ENCODE assay signal across 8 mouse cellular contexts in genomic region chr9:37420676-37421075, GRCm38 (mm10). TPM values are rescaled to one million over a fixed set of nuclear protein-coding genes. Genes with fewer than 3 reads are reported as not detected.
A peak's percentile ranks its signal among the peaks of the same experiment; 100 is the strongest.
DNase-seq lines count a peak whose midpoint lies in the region; ATAC-seq lines count a peak whose summit lies in the region.

No protein-coding gene starts in this region.

- peak; percentile 76 to 85 for DNase-seq in cerebellum, postnatal 25 days
- DNase-seq in gastrocnemius, postnatal 10 days, result peak; percentile 71
- peak; percentile 57 for DNase-seq in hindlimb bud, embryonic 11.5 days (ENCODE audit: extremely low spot score, low read depth, low spot score)
- DNase-seq in left cerebral cortex, postnatal 10 days (ENCODE audit: extremely low spot score in 1 of 2, low spot score in 2 of 2), result peak; percentile 45 to 90
- DNase-seq in right cerebral cortex, postnatal 25 days, result peak; percentile 68
- DNase-seq in urinary bladder, postnatal 4 days (ENCODE audit: low spot score in 2 of 2), result peak; percentile 70 to 83

- peak; percentile 87 for ATAC-seq in activated CD4-positive, CD25-positive, alpha-beta regulatory T cell, adult 4 months
- ATAC-seq in megakaryocyte progenitor cell, adult 5-6 weeks (replicated peaks; ENCODE audit: poor library complexity), result peak; percentile 88

- intact Hi-C loops in left cerebral cortex, postnatal 10 days (cut with DNase I), result no loop called here

RNA-seq across cellular contexts. Expression of gene Robo3, which starts 12.4 kb away (rescaled TPM):
- polyA plus RNA-seq in activated CD4-positive, CD25-positive, alpha-beta regulatory T cell, adult 4 months (2017; shearing (Covaris generic)), result not detected
- total RNA-seq in gastrocnemius, postnatal 10 days (2021), result under 1 TPM; 0.18 to 0.21 TPM
- 10 to 100 TPM; 24.8 to 27.4 TPM for total RNA-seq in left cerebral cortex, postnatal 10 days (2021)
- total RNA-seq in megakaryocyte progenitor cell, adult 5-6 weeks (2015), result 0.07 and 0.32 TPM in 2 replicates
- total RNA-seq in megakaryocyte progenitor cell, adult 5-6 weeks (2017), result 0.10 TPM in 1 of 2 replicates, not detected in the other

RNA-seq across cellular contexts. Expression of gene Robo4, which starts 19.0 kb away (rescaled TPM):
- not detected for polyA plus RNA-seq in activated CD4-positive, CD25-positive, alpha-beta regulatory T cell, adult 4 months (2017; shearing (Covaris generic))
- total RNA-seq in gastrocnemius, postnatal 10 days (2021), result 10 to 100 TPM; 21.1 to 25.4 TPM
- 1 to 10 TPM; 6.4 to 8.3 TPM for total RNA-seq in left cerebral cortex, postnatal 10 days (2021)
- total RNA-seq in megakaryocyte progenitor cell, adult 5-6 weeks (2015), result 0.17 and 0.86 TPM in 2 replicates
- 0.30 TPM in 1 of 2 replicates, not detected in the other for total RNA-seq in megakaryocyte progenitor cell, adult 5-6 weeks (2017)

RNA-seq across cellular contexts. Expression of gene Hepacam, which starts 53.5 kb away (rescaled TPM):
- polyA plus RNA-seq in activated CD4-positive, CD25-positive, alpha-beta regulatory T cell, adult 4 months (2017; shearing (Covaris generic)), result not detected
- 1 to 10 TPM in 1 of 2 experiments, under 1 TPM in 1; 0.84 to 1.6 TPM for total RNA-seq in gastrocnemius, postnatal 10 days (2021)
- 10 to 100 TPM; 41.1 to 45.7 TPM for total RNA-seq in left cerebral cortex, postnatal 10 days (2021)
- not detected in 2 replicates for total RNA-seq in megakaryocyte progenitor cell, adult 5-6 weeks (2015)
- not detected in 2 replicates for total RNA-seq in megakaryocyte progenitor cell, adult 5-6 weeks (2017)

Comparison
In these comparisons a context has a peak if more than half of its experiments do, and no peak if none do; other contexts are left out.
1. Peak in every context shown above with its lines: DNase-seq and ATAC-seq.
2. RNA of gene Robo3, which starts 12.4 kb away (total RNA-seq): 24.8 to 27.4 TPM in left cerebral cortex, postnatal 10 days; 0.18 to 0.21 TPM in gastrocnemius, postnatal 10 days and 0.07 to 0.32 TPM in megakaryocyte progenitor cell, adult 5-6 weeks; every median in the first group is over 10 times any median in the second.
3. RNA of gene Hepacam, which starts 53.5 kb away (total RNA-seq): 41.1 to 45.7 TPM in left cerebral cortex, postnatal 10 days; 0.84 to 1.6 TPM in gastrocnemius, postnatal 10 days and not detected in megakaryocyte progenitor cell, adult 5-6 weeks; every median in the first group is over 10 times any median in the second.